Mouse (Mus musculus) liver, embryonic 14.5 days (tissue): Measurements from ENCODE around the gene Numbl. TPM values are rescaled to one million over a fixed set of nuclear protein-coding genes. Genes with fewer than 3 reads are reported as not detected.
A peak's percentile ranks its signal among the peaks of the same experiment; 100 is the strongest.

Experiments used
- ATAC-seq: fragments of 200-750 bp; cut with Nextera tagmentation; 2 replicates; pipeline ENCODE4 v1.8.0; 2017; ENCODE audit warnings: moderate number of reproducible peaks, mild to moderate bottlenecking, moderate library complexity; ENCODE audit not compliant: insufficient read depth
- DNase-seq, 3 experiments: peaks; one replicate each; pipeline ENCODE4 v3.0.0-alpha.2; 2012 to 2013; ENCODE audit warnings: low read depth in 3 of 3, low spot score in 3 of 3
- H3K27ac ChIP-seq: fragments of 300-500 bp; sonication (generic); 2 replicates; pipeline ENCODE4 v1.5.1; 2014; ENCODE audit warnings: moderate library complexity, mild to moderate bottlenecking, control low read depth, inconsistent platforms
- H3K27me3 ChIP-seq: fragments of 300-500 bp; sonication (generic); 2 replicates; pipeline ENCODE4 v1.6.1; 2014; ENCODE audit warnings: mild to moderate bottlenecking, low read length, moderate library complexity; ENCODE audit not compliant: control insufficient read depth, insufficient read depth
- H3K36me3 ChIP-seq: fragments of 300-500 bp; sonication (generic); replicated peaks from 2 replicates; pipeline ENCODE4 v1.6.1; 2014; ENCODE audit warnings: low read depth; ENCODE audit not compliant: control insufficient read depth, insufficient read depth
- H3K4me1 ChIP-seq, 2 experiments: fragments of 200-500 bp in 1 of 2; fragments of 300-500 bp in 1 of 2; sonication (generic) in 1 of 2; replicated peaks; 2 replicates each; pipeline ENCODE4 v1.6.1; 2012 to 2014; ENCODE audit warnings: antibody characterized with exemption in 1 of 2, inconsistent platforms in 1 of 2, low read length in 1 of 2; ENCODE audit not compliant: control insufficient read depth in 2 of 2, insufficient read depth in 2 of 2
- H3K4me2 ChIP-seq: fragments of 300-500 bp; sonication (generic); 2 replicates; pipeline ENCODE4 v1.6.1; 2014; ENCODE audit warnings: low read depth, mild to moderate bottlenecking, control low read depth, moderate library complexity
- H3K4me3 ChIP-seq, 2 experiments: fragments of 200-500 bp in 1 of 2; fragments of 300-500 bp in 1 of 2; sonication (generic) in 1 of 2; 2 replicates each; pipeline ENCODE4 v1.5.1; 2012 to 2014; ENCODE audit warnings: low read depth in 2 of 2, low read length in 2 of 2, mild to moderate bottlenecking in 2 of 2, control low read depth in 1 of 2, inconsistent platforms in 1 of 2, moderate library complexity in 1 of 2; ENCODE audit not compliant: insufficient read depth in 1 of 2
- H3K9ac ChIP-seq: fragments of 300-500 bp; sonication (generic); replicated peaks from 2 replicates; pipeline ENCODE4 v1.6.1; 2014; ENCODE audit warnings: mild to moderate bottlenecking, control low read depth, moderate library complexity
- H3K9me3 ChIP-seq: fragments of 300-500 bp; sonication (generic); 2 replicates; pipeline ENCODE4 v1.6.1; 2016; ENCODE audit warnings: low read length, mixed read lengths; ENCODE audit not compliant: control insufficient read depth
- CTCF ChIP-seq: IDR thresholded peaks from 2 replicates; pipeline ENCODE4 v1.5.1; 2016; ENCODE audit warnings: antibody characterized with exemption, low read depth, control low read depth
- EP300 ChIP-seq: IDR thresholded peaks from 2 replicates; pipeline ENCODE4 v1.6.1; 2016; ENCODE audit warnings: antibody characterized with exemption, low read depth
- WGBS: fragments of 180-500 bp; shearing (Covaris S2); extraction: QIAGEN DNeasy Blood & Tissue Kit; methylation state at CpG from one replicate; pipeline ENCODE4 v1.1.7; 2014; ENCODE audit not compliant: insufficient replicate concordance; 5-methylcytosine and 5-hydroxymethylcytosine counted together
- polyA plus RNA-seq, 2 experiments: library from polyadenylated mRNA; depleted of rRNA in 1 of 2; stranded (reverse) in 1 of 2; unstranded in 1 of 2; fragments of >200 nt; fragmentation: Nextera tagmentation in 1 of 2; extraction: Ambion mirVana in 1 of 2; gene quantifications; 2 replicates each; pipeline versions ENCODE4 v1.2.1 to v1.2.3; 2012 to 2014

The Numbl gene
- polyA plus RNA-seq, 2 experiments = 0.72 to 1.9 TPM

GRCm38 (mm10) chr7:27329326-27329947 is 71.2 kb downstream of the Numbl start:
- DNase-seq (no peak), ATAC-seq (no peak)
- Histone ChIP-seq H3K4me3 (no peak overlapping the region), H3K27me3 (peaks cover 96% of the 10 kb centered on the region), H3K4me1 (peaks cover 0 to 10% of the 10 kb centered on the region in 2 experiments; a peak in 1 of 4 replicates), H3K9me3 (no peaks in the 10 kb centered on the region), H3K9ac (no peak overlapping the region), H3K27ac (no peak overlapping the region), H3K4me2 (peak overlapping the region; percentile 19; the same call in 1 of the 2 replicates), H3K36me3 (no peaks in the 10 kb centered on the region)
- TF ChIP-seq CTCF (peak; percentile 76), EP300 (no peak)
- WGBS = 3% methylated on average over 44 of the region's 45 CpGs

GRCm38 (mm10) chr7:27329981-27330380 is 71.7 kb downstream of the Numbl start:
- WGBS = 20% methylated on average over 17 of the region's 17 CpGs
- no peaks in the 10 kb centered on the region for H3K36me3 ChIP-seq
- TF ChIP-seq EP300 = no peak
- no peak for TF ChIP-seq CTCF
- H3K27me3 ChIP-seq = peaks cover 97% of the 10 kb centered on the region
- H3K4me3 ChIP-seq = peak overlapping the region in 1 of 2 experiments; percentile 33; a peak in 2 of 4 replicates
- no peak for DNase-seq
- no peak overlapping the region for H3K27ac ChIP-seq
- no peaks in the 10 kb centered on the region for H3K9me3 ChIP-seq
- ATAC-seq = no peak
- H3K4me2 ChIP-seq = peak overlapping the region; percentile 52
- H3K4me1 ChIP-seq = peaks cover 0 to 10% of the 10 kb centered on the region in 2 experiments; a peak in 1 of 4 replicates
- no peak overlapping the region for H3K9ac ChIP-seq

GRCm38 (mm10) chr7:27330709-27331540 is 72.7 kb downstream of the Numbl start:
- Histone ChIP-seq H3K27me3 (peaks cover 97% of the 10 kb centered on the region), H3K4me3 (peak overlapping the region; percentile 33 to 50), H3K9me3 (no peaks in the 10 kb centered on the region), H3K4me2 (peak overlapping the region; percentile 52), H3K4me1 (peaks cover 0 to 10% of the 10 kb centered on the region in 2 experiments; a peak in 1 of 4 replicates), H3K27ac (no peak overlapping the region), H3K9ac (no peak overlapping the region), H3K36me3 (no peaks in the 10 kb centered on the region)
- peak; percentile 68; the same call in 1 of the 2 replicates for ATAC-seq
- WGBS = under 1% methylated on average over 39 of the region's 39 CpGs
- peak; percentile 74 to 80 (median 75) for DNase-seq
- TF ChIP-seq EP300 = no peak
- no peak for TF ChIP-seq CTCF

- 5% methylated on average over 8 of the region's 8 CpGs for WGBS
- DNase-seq (no peak), ATAC-seq (no peak)
- no peaks in the 10 kb centered on the region for H3K9me3 ChIP-seq
- peaks cover 97% of the 10 kb centered on the region for H3K27me3 ChIP-seq
- TF ChIP-seq EP300 (no peak), CTCF (no peak)
- H3K36me3 ChIP-seq = no peaks in the 10 kb centered on the region
- H3K4me2 ChIP-seq = peak overlapping the region; percentile 52
- no peak overlapping the region for H3K9ac ChIP-seq
- no peak overlapping the region; a peak in 1 of 4 replicates for H3K4me3 ChIP-seq
- no peak overlapping the region for H3K27ac ChIP-seq
- H3K4me1 ChIP-seq = peaks cover 0 to 10% of the 10 kb centered on the region in 2 experiments; a peak in 1 of 4 replicates
Observed at GRCm38 (mm10) chr7:27331541-27331851, 73.3 kb downstream of the Numbl start.

Other genes with a start within 250 kb of the Numbl start
- gene Cyp2a12, start 229.4 kb upstream of the Numbl start, polyA plus RNA-seq (2012; rRNA removed) = 2.0 and 2.5 TPM in 2 replicates
- gene Cyp2a12, start 229.4 kb upstream of the Numbl start, polyA plus RNA-seq (2014; fragmentation: Nextera tagmentation; extraction: Ambion mirVana) = 1.8 and 2.6 TPM in 2 replicates
- gene Cyp2f2, start 138.5 kb upstream of the Numbl start, polyA plus RNA-seq (2012; rRNA removed) = 0.09 and 0.21 TPM in 2 replicates
- 0.32 and 0.45 TPM in 2 replicates for gene Cyp2f2, start 138.5 kb upstream of the Numbl start, polyA plus RNA-seq (2014; fragmentation: Nextera tagmentation; extraction: Ambion mirVana)
- not detected in 2 replicates for gene Cyp2t4, start 104.7 kb upstream of the Numbl start, polyA plus RNA-seq (2012; rRNA removed)
- not detected in 2 replicates for gene Cyp2t4, start 104.7 kb upstream of the Numbl start, polyA plus RNA-seq (2014; fragmentation: Nextera tagmentation; extraction: Ambion mirVana)
- 22.2 and 23.3 TPM in 2 replicates for gene Egln2, start 91.6 kb upstream of the Numbl start, polyA plus RNA-seq (2012; rRNA removed)
- 11.7 and 13.8 TPM in 2 replicates for gene Egln2, start 91.6 kb upstream of the Numbl start, polyA plus RNA-seq (2014; fragmentation: Nextera tagmentation; extraction: Ambion mirVana)
- gene Rab4b, start 79.5 kb upstream of the Numbl start, polyA plus RNA-seq (2012; rRNA removed) = 15.2 and 15.9 TPM in 2 replicates
- 18.3 and 19.1 TPM in 2 replicates for gene Rab4b, start 79.5 kb upstream of the Numbl start, polyA plus RNA-seq (2014; fragmentation: Nextera tagmentation; extraction: Ambion mirVana)
- gene Gm21983, start 77.3 kb upstream of the Numbl start, polyA plus RNA-seq (2012; rRNA removed) = 0.04 TPM in 2 replicates
- 0.28 TPM in 1 of 2 replicates, not detected in the other for gene Gm21983, start 77.3 kb upstream of the Numbl start, polyA plus RNA-seq (2014; fragmentation: Nextera tagmentation; extraction: Ambion mirVana)
- 0.55 and 0.67 TPM in 2 replicates for gene Mia, start 77.3 kb upstream of the Numbl start, polyA plus RNA-seq (2012; rRNA removed)
- 0.52 TPM in 1 of 2 replicates, not detected in the other for gene Mia, start 77.3 kb upstream of the Numbl start, polyA plus RNA-seq (2014; fragmentation: Nextera tagmentation; extraction: Ambion mirVana)
- 1.9 and 2.4 TPM in 2 replicates for gene BC024978, start 62.7 kb upstream of the Numbl start, polyA plus RNA-seq (2012; rRNA removed)
- gene BC024978, start 62.7 kb upstream of the Numbl start, polyA plus RNA-seq (2014; fragmentation: Nextera tagmentation; extraction: Ambion mirVana) = 0.56 and 0.59 TPM in 2 replicates
- gene Snrpa, start 62.2 kb upstream of the Numbl start, polyA plus RNA-seq (2012; rRNA removed) = 77.6 and 93.3 TPM in 2 replicates
- 82.6 and 90.6 TPM in 2 replicates for gene Snrpa, start 62.2 kb upstream of the Numbl start, polyA plus RNA-seq (2014; fragmentation: Nextera tagmentation; extraction: Ambion mirVana)
- 2.0 and 2.3 TPM in 2 replicates for gene Itpkc, start 29.8 kb upstream of the Numbl start, polyA plus RNA-seq (2012; rRNA removed)
- 1.3 and 1.5 TPM in 2 replicates for gene Itpkc, start 29.8 kb upstream of the Numbl start, polyA plus RNA-seq (2014; fragmentation: Nextera tagmentation; extraction: Ambion mirVana)
- gene Coq8b, start 25.4 kb upstream of the Numbl start, polyA plus RNA-seq (2012; rRNA removed) = 9.3 and 12.4 TPM in 2 replicates
- gene Coq8b, start 25.4 kb upstream of the Numbl start, polyA plus RNA-seq (2014; fragmentation: Nextera tagmentation; extraction: Ambion mirVana) = 17.7 and 19.8 TPM in 2 replicates
- 5.2 and 5.5 TPM in 2 replicates for gene Ltbp4, start 79.3 kb downstream of the Numbl start, polyA plus RNA-seq (2012; rRNA removed)
- gene Ltbp4, start 79.3 kb downstream of the Numbl start, polyA plus RNA-seq (2014; fragmentation: Nextera tagmentation; extraction: Ambion mirVana) = 2.5 and 3.0 TPM in 2 replicates
- 19.1 and 24.7 TPM in 2 replicates for gene Shkbp1, start 97.6 kb downstream of the Numbl start, polyA plus RNA-seq (2012; rRNA removed)
- gene Shkbp1, start 97.6 kb downstream of the Numbl start, polyA plus RNA-seq (2014; fragmentation: Nextera tagmentation; extraction: Ambion mirVana) = 11.8 and 15.1 TPM in 2 replicates
- gene Gm20479, start 99.0 kb downstream of the Numbl start, polyA plus RNA-seq (2012; rRNA removed) = 0.09 and 0.40 TPM in 2 replicates
- gene Gm20479, start 99.0 kb downstream of the Numbl start, polyA plus RNA-seq (2014; fragmentation: Nextera tagmentation; extraction: Ambion mirVana) = not detected in 2 replicates
- gene Sptbn4, start 189.3 kb downstream of the Numbl start, polyA plus RNA-seq (2012; rRNA removed) = 0.06 TPM in 2 replicates
- 0.05 and 0.06 TPM in 2 replicates for gene Sptbn4, start 189.3 kb downstream of the Numbl start, polyA plus RNA-seq (2014; fragmentation: Nextera tagmentation; extraction: Ambion mirVana)
- gene Blvrb, start 189.5 kb downstream of the Numbl start, polyA plus RNA-seq (2012; rRNA removed) = 673 and 878 TPM in 2 replicates
- gene Blvrb, start 189.5 kb downstream of the Numbl start, polyA plus RNA-seq (2014; fragmentation: Nextera tagmentation; extraction: Ambion mirVana) = 1,114 and 1,162 TPM in 2 replicates
- 22.6 and 24.0 TPM in 2 replicates for gene Sertad3, start 215.3 kb downstream of the Numbl start, polyA plus RNA-seq (2012; rRNA removed)
- gene Sertad3, start 215.3 kb downstream of the Numbl start, polyA plus RNA-seq (2014; fragmentation: Nextera tagmentation; extraction: Ambion mirVana) = 22.5 and 25.3 TPM in 2 replicates
- 9.9 and 13.5 TPM in 2 replicates for gene Sertad1, start 228.5 kb downstream of the Numbl start, polyA plus RNA-seq (2012; rRNA removed)
- gene Sertad1, start 228.5 kb downstream of the Numbl start, polyA plus RNA-seq (2014; fragmentation: Nextera tagmentation; extraction: Ambion mirVana) = 19.7 and 20.3 TPM in 2 replicates
- gene Prx, start 240.9 kb downstream of the Numbl start, polyA plus RNA-seq (2012; rRNA removed) = 0.55 and 0.73 TPM in 2 replicates
- 0.23 and 0.29 TPM in 2 replicates for gene Prx, start 240.9 kb downstream of the Numbl start, polyA plus RNA-seq (2014; fragmentation: Nextera tagmentation; extraction: Ambion mirVana)